Mouse (Mus musculus): ENCODE results near the gene Pkp3.
A peak's percentile ranks its signal among the peaks of the same experiment; 100 is the strongest.
"Not testable (repeated sequence)": the region's sequence is repeated elsewhere in the genome, so short reads cannot be mapped to it uniquely, and the experiment has no call there.

Pkp3 gene

DNA sequence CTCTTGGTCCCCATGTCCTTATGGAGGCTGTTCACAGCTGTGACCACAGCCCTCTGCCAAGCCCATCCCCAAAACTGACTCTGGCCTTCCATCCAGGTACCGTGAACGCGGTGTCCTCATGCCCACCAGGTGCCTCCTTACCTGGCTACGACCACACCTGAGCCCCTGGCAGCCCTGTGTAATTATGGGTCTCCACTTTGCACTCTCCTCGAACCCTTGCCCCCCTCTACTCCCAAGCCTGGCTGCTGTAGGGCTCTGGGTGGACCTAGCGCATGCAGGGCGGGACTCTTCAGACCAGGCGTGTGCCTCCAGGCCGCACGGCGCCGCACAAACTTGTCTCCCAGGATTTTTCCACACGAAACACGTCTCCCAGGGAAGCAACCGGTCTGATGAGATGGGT is at the start of gene Pkp3:
TSS of gene Pkp3 (plus strand) at position 378 of the 400 bp plus-strand sequence.
- no peak for DNase-seq (ENCODE audit: low spot score in 2 of 2)

- no peak for DNase-seq (ENCODE audit: low spot score in 2 of 2)
Measured at GRCm38 (mm10) chr7:141028831-141029230, 49.2 kb upstream of the Pkp3 start, which contains the start of gene Gm17387. TSS of gene Gm17387 (plus strand) at chr7:141029131.

DNA sequence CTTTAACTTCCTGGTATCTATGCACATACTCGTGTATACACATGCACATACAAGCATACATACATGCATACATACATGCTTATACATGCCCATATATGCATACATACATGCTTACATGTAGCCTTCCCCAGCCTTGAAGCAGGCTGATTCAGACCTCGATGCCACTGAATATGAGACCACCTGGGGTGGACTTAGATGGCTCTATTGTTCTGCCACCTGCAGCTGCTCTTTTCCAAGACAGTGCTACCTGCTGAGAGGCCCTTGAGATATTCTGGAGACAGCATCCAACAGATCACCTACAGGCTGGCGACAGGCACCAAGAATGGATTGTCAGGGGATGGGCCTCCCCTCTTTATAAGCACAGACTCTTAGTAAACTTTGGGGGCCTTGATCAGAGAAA is 47.6 kb upstream of the Pkp3 start:
- DNase-seq (ENCODE audit: low spot score in 2 of 2), result no peak

GRCm38 (mm10) chr7:141032458-141033167 is 45.4 kb upstream of the Pkp3 start:
- DNase-seq (ENCODE audit: low spot score in 2 of 2), result no peak

- DNase-seq (ENCODE audit: low spot score in 2 of 2), result not testable (repeated sequence)
Measured at GRCm38 (mm10) chr7:141036624-141037023, 41.4 kb upstream of the Pkp3 start.

- DNase-seq (ENCODE audit: low spot score in 2 of 2), result no peak
Measured at GRCm38 (mm10) chr7:141038090-141039032, 39.7 kb upstream of the Pkp3 start.

GRCm38 (mm10) chr7:141039386-141040107 is 38.5 kb upstream of the Pkp3 start:
- DNase-seq (ENCODE audit: low spot score in 2 of 2), result no peak

GRCm38 (mm10) chr7:141040867-141041606 is 37.0 kb upstream of the Pkp3 start:
- DNase-seq (ENCODE audit: low spot score in 2 of 2), result no peak

DNA sequence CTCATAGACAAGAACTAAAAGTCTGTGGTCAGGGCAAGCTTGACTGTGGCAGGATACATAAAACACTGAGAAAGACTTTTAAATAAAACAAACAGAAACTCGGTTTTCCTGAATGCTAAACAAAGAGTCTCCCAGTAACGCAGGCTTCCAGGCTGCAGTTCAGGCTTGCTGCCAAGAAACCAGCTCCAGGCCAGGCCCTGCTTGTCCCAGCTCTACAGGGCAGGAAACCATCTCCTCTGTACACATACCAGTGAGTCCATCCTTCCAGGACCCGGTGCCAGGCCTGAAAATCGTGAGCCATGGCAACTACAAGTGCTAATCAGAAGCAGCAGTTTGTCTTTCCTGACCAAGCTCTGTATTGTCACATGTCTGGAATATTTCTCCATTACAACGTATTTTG is 36.4 kb upstream of the Pkp3 start:
- no peak for DNase-seq (ENCODE audit: low spot score in 2 of 2)

DNA sequence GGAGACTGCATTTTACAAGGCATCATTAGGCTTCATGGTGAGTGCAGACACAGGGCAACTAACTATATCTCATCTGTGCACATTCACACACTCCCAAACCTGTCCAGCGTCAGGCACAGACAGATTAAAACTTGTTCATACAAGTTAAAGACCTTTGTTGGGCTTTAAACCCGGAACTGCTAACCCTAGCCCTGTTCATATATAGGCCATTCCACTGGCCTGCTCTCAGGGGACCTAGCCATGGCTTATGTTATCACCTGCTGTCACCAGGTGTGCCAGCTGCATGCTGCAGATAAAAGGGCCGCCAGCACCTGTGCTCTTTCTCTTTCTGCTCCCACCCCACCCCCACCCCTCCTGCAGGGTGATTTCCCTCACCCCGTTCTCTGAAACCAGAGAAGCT is 35.5 kb upstream of the Pkp3 start:
- DNase-seq (ENCODE audit: low spot score in 2 of 2), result no peak

- peak in 1 of 2 experiments; percentile 32 for DNase-seq (ENCODE audit: low spot score in 2 of 2)
Measured at GRCm38 (mm10) chr7:141046931-141047580, 31.0 kb upstream of the Pkp3 start.

DNA sequence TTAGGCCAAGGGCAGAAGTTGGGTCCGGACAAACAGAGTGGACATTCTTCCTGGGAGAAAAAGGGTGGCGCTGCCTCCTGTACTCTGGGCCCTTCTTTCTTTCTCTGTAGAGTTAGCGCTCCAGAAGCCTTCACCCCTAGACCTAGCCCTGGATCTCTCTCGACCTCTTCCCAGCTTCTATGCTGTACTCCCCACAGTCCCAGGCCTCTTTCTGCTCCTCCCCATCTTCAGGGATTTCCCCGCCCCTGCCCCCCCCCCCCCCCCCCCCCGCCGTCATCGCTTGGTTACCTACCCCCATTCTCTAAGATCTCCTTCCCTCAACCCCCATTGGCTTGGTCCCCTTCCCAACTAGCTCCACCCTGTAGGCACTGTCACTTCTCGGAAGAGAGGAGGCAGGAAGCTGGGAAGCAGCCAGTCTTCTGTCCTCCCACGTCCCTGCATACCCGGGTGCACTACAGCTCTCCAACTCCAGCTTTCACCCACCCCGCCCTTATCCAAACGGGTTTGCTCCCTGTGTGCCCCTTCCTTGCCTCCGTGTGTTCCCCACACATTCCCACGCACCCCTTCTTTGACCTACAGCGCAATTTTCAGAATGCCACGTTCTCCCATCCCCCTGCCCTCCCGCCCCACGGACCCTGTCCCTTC is 30.3 kb upstream of the Pkp3 start:
- peak; percentile 35 to 43 for DNase-seq (ENCODE audit: low spot score in 2 of 2)

GRCm38 (mm10) chr7:141048226-141049218 is 29.5 kb upstream of the Pkp3 start:
- peak; percentile 78 to 86 for DNase-seq (ENCODE audit: low spot score in 2 of 2)

DNA sequence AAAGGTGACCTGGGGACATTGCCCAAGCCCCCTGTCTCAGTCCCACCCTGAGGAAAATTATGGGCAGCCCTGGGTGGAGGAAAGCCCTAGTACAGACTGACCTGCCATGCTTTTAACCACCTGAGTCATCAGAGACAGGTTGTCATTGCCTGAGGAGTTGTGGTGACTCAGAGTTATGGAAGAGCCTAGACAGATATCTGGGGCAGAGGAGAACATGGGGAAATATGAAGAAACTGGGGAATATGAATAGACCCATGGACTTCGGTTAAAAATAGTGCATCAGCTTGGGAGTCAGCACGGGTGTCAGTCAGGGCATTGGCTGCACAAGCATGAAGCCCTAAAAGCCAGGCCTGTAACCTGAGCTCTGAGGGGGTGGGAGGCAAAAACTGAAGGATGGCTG is 28.7 kb upstream of the Pkp3 start:
- DNase-seq (ENCODE audit: low spot score in 2 of 2), result no peak

DNA sequence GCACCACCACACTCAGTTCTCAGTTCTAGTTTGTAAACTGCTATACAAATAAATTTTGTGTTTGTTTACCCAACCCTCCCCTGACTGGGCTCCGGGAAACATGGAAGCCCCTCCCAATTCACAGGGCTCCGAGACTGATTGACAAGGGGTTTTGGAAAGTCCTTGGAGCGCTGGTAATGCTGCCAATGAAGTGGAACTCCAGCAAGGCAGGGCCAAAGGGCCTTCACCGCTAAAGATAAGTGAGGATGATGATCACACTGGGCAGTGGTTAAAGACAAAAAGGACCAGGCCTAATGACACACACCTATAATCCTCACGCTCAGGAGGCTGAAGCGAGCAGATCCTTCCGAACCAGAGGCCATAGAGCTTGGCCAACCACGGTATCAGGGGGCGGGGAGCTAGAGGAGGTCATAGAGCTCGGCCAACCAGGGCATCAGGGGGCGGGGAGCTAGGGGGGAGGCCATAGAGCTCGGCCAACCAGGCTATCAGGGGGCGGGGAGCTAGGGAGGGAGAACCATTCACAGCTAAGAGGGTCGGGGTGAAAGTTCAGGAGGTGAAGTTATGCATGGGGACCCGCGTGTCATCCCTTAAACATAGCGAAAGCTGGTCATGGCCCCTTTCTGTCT is 26.8 kb upstream of the Pkp3 start:
- no peak for DNase-seq (ENCODE audit: low spot score in 2 of 2)

DNA sequence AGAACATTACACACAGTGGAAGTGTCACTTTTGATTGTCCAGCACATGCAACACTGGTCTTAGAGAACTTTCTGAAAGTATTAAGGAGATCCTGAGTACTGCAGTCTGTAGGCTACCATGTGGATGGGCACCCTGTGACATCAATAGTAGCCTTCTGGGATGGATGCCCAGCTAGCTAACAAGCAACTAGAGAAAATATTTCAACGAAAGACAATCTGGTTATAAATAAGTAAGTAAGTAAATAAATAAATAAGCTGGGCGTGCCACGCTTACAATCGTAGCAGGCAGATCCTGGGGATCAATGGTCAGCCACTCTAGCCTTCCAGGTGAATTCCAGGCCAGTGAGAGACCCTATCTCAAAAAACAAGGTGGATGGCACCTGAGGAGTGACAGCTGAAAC is 26.0 kb upstream of the Pkp3 start:
- DNase-seq (ENCODE audit: low spot score in 2 of 2), result no peak

GRCm38 (mm10) chr7:141052421-141052820 is 25.6 kb upstream of the Pkp3 start:
- DNase-seq (ENCODE audit: low spot score in 2 of 2), result no peak

GRCm38 (mm10) chr7:141055785-141056184 is 22.2 kb upstream of the Pkp3 start:
- DNase-seq (ENCODE audit: low spot score in 2 of 2), result no peak

- DNase-seq (ENCODE audit: low spot score in 2 of 2), result no peak
Measured at GRCm38 (mm10) chr7:141056976-141057375, 21.0 kb upstream of the Pkp3 start.
